Mouse (Mus musculus) lung, embryonic 16.5 days (tissue): ENCODE data around the gene Fam222a. TPM values are rescaled to one million over a fixed set of nuclear protein-coding genes. Genes with fewer than 3 reads are reported as not detected.

Experiments used
- ATAC-seq: fragments of 200-750 bp; cut with Nextera tagmentation; 2 replicates; pipeline ENCODE4 v1.8.0; 2017; ENCODE audit warnings: low read depth, mild to moderate bottlenecking, moderate library complexity
- H3K27ac ChIP-seq: fragments of 300-500 bp; sonication (generic); 2 replicates; pipeline ENCODE4 v1.5.1; 2014; ENCODE audit warnings: mild to moderate bottlenecking, control low read depth, low read length
- H3K27me3 ChIP-seq: fragments of 300-500 bp; sonication (generic); 2 replicates; pipeline ENCODE4 v1.6.1; 2014; ENCODE audit warnings: low read depth, low read length, mixed read lengths; ENCODE audit not compliant: control insufficient read depth, insufficient read depth
- H3K36me3 ChIP-seq: fragments of 300-500 bp; sonication (generic); 2 replicates; pipeline ENCODE4 v1.6.1; 2014; ENCODE audit warnings: low read length; ENCODE audit not compliant: control insufficient read depth, insufficient read depth
- H3K4me1 ChIP-seq: fragments of 300-500 bp; sonication (generic); replicated peaks from 2 replicates; pipeline ENCODE4 v1.6.1; 2014; ENCODE audit warnings: low read length, mixed read lengths; ENCODE audit not compliant: control insufficient read depth, insufficient read depth
- H3K4me2 ChIP-seq: fragments of 300-500 bp; sonication (generic); 2 replicates; pipeline ENCODE4 v1.6.1; 2014; ENCODE audit warnings: low read depth, low read length, control low read depth
- H3K4me3 ChIP-seq: fragments of 300-500 bp; sonication (generic); 2 replicates; pipeline ENCODE4 v1.5.1; 2014; ENCODE audit warnings: mild to moderate bottlenecking, low read length, control low read depth
- H3K9ac ChIP-seq: fragments of 300-500 bp; sonication (generic); 2 replicates; pipeline ENCODE4 v1.6.1; 2014; ENCODE audit warnings: low read length, control low read depth
- H3K9me3 ChIP-seq: fragments of 300-500 bp; sonication (generic); 2 replicates; pipeline ENCODE4 v1.6.1; 2016; ENCODE audit warnings: low read length; ENCODE audit not compliant: control insufficient read depth
- WGBS: fragments of 180-500 bp; shearing (Covaris S2); extraction: QIAGEN DNeasy Blood & Tissue Kit; methylation state at CpG from one replicate; pipeline ENCODE4 v1.1.7; 2014; 5-methylcytosine and 5-hydroxymethylcytosine counted together
- polyA plus RNA-seq: library from polyadenylated mRNA; unstranded; fragments of >200 nt; fragmentation: Nextera tagmentation; extraction: Ambion mirVana; gene quantifications from 2 replicates; pipeline ENCODE4 v1.2.1, GENCODE M21; 2015

Fam222a gene
- polyA plus RNA-seq, 1 experiment from 2014 or later: 2.3 TPM

- Histone ChIP-seq H3K27me3 (no peaks in the 10 kb centered on the region), H3K27ac (peak overlapping the region; percentile 99), H3K36me3 (no peaks in the 10 kb centered on the region), H3K9me3 (no peaks in the 10 kb centered on the region), H3K9ac (peak overlapping the region; percentile 55; the same call in 1 of the 2 replicates), H3K4me2 (no peak overlapping the region), H3K4me1 (peaks cover 78% of the 10 kb centered on the region), H3K4me3 (no peak overlapping the region)
- no peak for ATAC-seq
- WGBS: 48% methylated on average over 5 of the region's 5 CpGs
These were observed 26.1 kb downstream of the Fam222a start for GRCm38 (mm10) chr5:114593949-114594348.

DNA sequence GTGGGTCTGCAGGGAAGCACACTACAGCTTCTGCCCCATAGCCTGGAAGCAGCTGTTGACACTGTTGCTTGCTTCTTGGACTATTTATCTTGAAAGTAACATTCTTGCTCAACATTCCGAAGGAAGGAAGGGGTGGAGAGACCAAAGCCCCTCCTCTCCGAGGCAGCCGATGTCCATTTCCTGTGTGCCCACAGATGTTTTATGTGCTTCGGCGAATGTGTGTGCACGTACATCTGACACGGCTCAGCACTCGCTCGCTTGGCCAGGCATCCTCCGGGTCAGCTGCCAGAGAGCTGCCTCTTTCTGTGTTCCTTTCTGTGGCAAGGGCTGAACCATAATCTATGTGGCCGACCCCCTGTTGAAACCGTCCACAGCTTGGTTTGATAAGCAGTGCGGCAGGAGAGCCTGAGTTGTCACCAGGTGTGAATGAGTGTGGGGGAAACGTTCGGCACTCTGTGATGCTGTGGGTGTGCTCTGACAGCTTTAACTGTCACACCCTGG, 27.0 kb downstream of the Fam222a start:
- H3K4me2 ChIP-seq: peak overlapping the region; percentile 40
- H3K4me3 ChIP-seq: no peak overlapping the region
- no peaks in the 10 kb centered on the region for H3K27me3 ChIP-seq
- H3K27ac ChIP-seq: peak overlapping the region; percentile 99
- no peaks in the 10 kb centered on the region for H3K9me3 ChIP-seq
- peak overlapping the region; percentile 55 for H3K9ac ChIP-seq
- peaks cover 69% of the 10 kb centered on the region for H3K4me1 ChIP-seq
- peak; percentile 87 for ATAC-seq
- 9% methylated on average over 15 of the region's 15 CpGs for WGBS
- H3K36me3 ChIP-seq: no peaks in the 10 kb centered on the region

GRCm38 (mm10) chr5:114596604-114597003, 28.8 kb downstream of the Fam222a start:
- H3K4me1 ChIP-seq: peaks cover 51% of the 10 kb centered on the region
- H3K27me3 ChIP-seq: no peaks in the 10 kb centered on the region
- 20% methylated on average over 10 of the region's 10 CpGs for WGBS
- no peak overlapping the region for H3K4me2 ChIP-seq
- no peaks in the 10 kb centered on the region for H3K36me3 ChIP-seq
- peak overlapping the region; percentile 38; the same call in 1 of the 2 replicates for H3K27ac ChIP-seq
- H3K9ac ChIP-seq: no peak overlapping the region
- no peak overlapping the region for H3K4me3 ChIP-seq
- H3K9me3 ChIP-seq: no peaks in the 10 kb centered on the region
- peak; percentile 18 for ATAC-seq

GRCm38 (mm10) chr5:114597222-114597621, 29.4 kb downstream of the Fam222a start:
- Histone ChIP-seq H3K4me1 (peaks cover 47% of the 10 kb centered on the region), H3K9me3 (no peaks in the 10 kb centered on the region), H3K27ac (no peak overlapping the region), H3K9ac (no peak overlapping the region), H3K27me3 (no peaks in the 10 kb centered on the region), H3K36me3 (no peaks in the 10 kb centered on the region), H3K4me3 (no peak overlapping the region), H3K4me2 (no peak overlapping the region)
- ATAC-seq: no peak
- 28% methylated on average over 8 of the region's 8 CpGs for WGBS

- Histone ChIP-seq H3K4me2 (no peak overlapping the region), H3K27me3 (no peaks in the 10 kb centered on the region), H3K9ac (no peak overlapping the region), H3K9me3 (no peaks in the 10 kb centered on the region), H3K27ac (no peak overlapping the region), H3K4me1 (peaks cover 45% of the 10 kb centered on the region), H3K4me3 (no peak overlapping the region), H3K36me3 (no peaks in the 10 kb centered on the region)
- ATAC-seq: no peak
- 14% methylated on average over 6 of the region's 6 CpGs for WGBS
These were observed 29.8 kb downstream of the Fam222a start for GRCm38 (mm10) chr5:114597652-114598051.

- H3K27ac ChIP-seq: no peak overlapping the region
- no peak overlapping the region for H3K4me3 ChIP-seq
- H3K9me3 ChIP-seq: no peaks in the 10 kb centered on the region
- no peaks in the 10 kb centered on the region for H3K27me3 ChIP-seq
- H3K36me3 ChIP-seq: no peaks in the 10 kb centered on the region
- no peak overlapping the region for H3K9ac ChIP-seq
- H3K4me2 ChIP-seq: no peak overlapping the region
- WGBS: 65% methylated on average over 8 of the region's 8 CpGs
- H3K4me1 ChIP-seq: peaks cover 8% of the 10 kb centered on the region
- ATAC-seq: no peak
These were observed 34.2 kb downstream of the Fam222a start for GRCm38 (mm10) chr5:114602012-114602411.

DNA sequence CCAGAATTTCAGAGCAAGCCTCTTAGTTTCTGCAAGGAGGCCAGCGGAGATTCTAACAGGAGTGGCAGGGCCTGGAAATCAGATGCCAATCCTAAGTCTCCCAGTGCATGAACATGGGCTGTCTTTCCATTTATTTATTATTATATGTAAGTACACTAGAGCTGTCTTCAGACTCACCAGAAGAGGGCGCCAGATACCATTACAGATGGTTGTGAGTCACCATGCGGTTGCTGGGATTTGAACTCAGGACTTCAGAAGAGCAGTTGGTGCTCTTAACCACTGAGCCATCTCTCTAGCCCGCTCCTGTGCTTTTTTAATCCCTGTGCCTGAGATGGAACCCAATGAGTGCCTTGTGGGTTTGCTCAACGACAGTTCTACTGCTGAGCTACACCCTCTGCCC, 36.2 kb downstream of the Fam222a start:
- Histone ChIP-seq H3K27me3 (no peaks in the 10 kb centered on the region), H3K9ac (no peak overlapping the region), H3K4me2 (no peak overlapping the region), H3K27ac (no peak overlapping the region), H3K9me3 (no peaks in the 10 kb centered on the region), H3K4me1 (peaks cover 14% of the 10 kb centered on the region), H3K4me3 (no peak overlapping the region), H3K36me3 (no peaks in the 10 kb centered on the region)
- no peak for ATAC-seq
- 83% methylated on average over 5 of the region's 5 CpGs for WGBS

- Histone ChIP-seq H3K9ac (no peak overlapping the region), H3K4me3 (no peak overlapping the region), H3K9me3 (no peaks in the 10 kb centered on the region), H3K4me2 (no peak overlapping the region), H3K27me3 (no peaks in the 10 kb centered on the region), H3K36me3 (no peaks in the 10 kb centered on the region), H3K4me1 (peaks cover 14% of the 10 kb centered on the region), H3K27ac (no peak overlapping the region)
- ATAC-seq: peak; percentile 27; the same call in 1 of the 2 replicates
- WGBS: 34% methylated on average over 11 of the region's 11 CpGs
These were observed 37.0 kb downstream of the Fam222a start for GRCm38 (mm10) chr5:114604781-114605290.

GRCm38 (mm10) chr5:114605981-114606380, 38.2 kb downstream of the Fam222a start:
- 79% methylated on average over 6 of the region's 6 CpGs for WGBS
- Histone ChIP-seq H3K4me1 (peaks cover 14% of the 10 kb centered on the region), H3K27ac (no peak overlapping the region), H3K4me2 (no peak overlapping the region), H3K4me3 (no peak overlapping the region), H3K36me3 (no peaks in the 10 kb centered on the region), H3K27me3 (no peaks in the 10 kb centered on the region), H3K9me3 (no peaks in the 10 kb centered on the region), H3K9ac (no peak overlapping the region)
- no peak for ATAC-seq
